Mouse (Mus musculus) ES-Bruce4 (cell line): Measurements from ENCODE around the gene Kprp.

Experiments
- CTCF ChIP-seq: IDR thresholded peaks from one replicate; pipeline ENCODE4 v1.8.1; 2011; ENCODE audit warnings: low read depth, low read length
- EP300 ChIP-seq: IDR thresholded peaks from 2 replicates; pipeline ENCODE4 v1.6.1; 2011; ENCODE audit warnings: low read depth, low read length; ENCODE audit not compliant: insufficient read depth
- POLR2A ChIP-seq: IDR thresholded peaks from one replicate; pipeline ENCODE4 v1.8.1; 2011; ENCODE audit warnings: low read length; ENCODE audit not compliant: insufficient read depth

GRCm38 (mm10) chr3:92827108-92827507, at the start of gene Kprp:
- TF ChIP-seq POLR2A (no peak), CTCF (no peak), EP300 (no peak)
